Mouse (Mus musculus): ENCODE results near the gene Zfp629. TPM values are rescaled to one million over a fixed set of nuclear protein-coding genes. Genes with fewer than 3 reads are reported as not detected.

Zfp629 gene
- total and polyA plus RNA-seq, 3 experiments: 9.0 to 23.2 (median 11.3) TPM

DNA sequence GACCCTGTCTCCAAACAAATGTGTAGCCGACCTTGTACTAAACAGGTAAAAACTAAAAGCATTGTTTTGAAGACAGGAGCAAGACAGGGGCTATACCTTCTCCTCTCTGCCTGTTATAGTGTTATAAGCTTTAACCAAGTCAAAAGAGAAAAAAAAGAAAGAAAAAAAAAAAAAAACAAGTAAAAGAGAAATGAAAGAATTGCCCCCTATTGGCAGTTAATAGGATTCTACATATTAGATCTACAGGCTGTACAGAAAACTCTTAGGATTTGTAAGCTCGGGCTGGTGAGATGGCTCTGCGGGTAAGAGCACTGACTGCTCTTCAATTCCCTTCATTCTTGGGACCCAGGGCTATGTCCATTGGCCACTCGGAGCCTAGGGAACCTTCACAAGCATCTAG lies 26.7 kb upstream of the Zfp629 start:
- no peak for ATAC-seq (ENCODE audit: extremely low read depth, insufficient number of reproducible peaks, low FRiP score, poor library complexity, severe bottlenecking)
- H3K36me3 ChIP-seq (replicated peaks): no peaks in the 10 kb centered on the region
- H3K4me1 ChIP-seq (ENCODE audit: insufficient read depth, low read depth, low read length): peaks cover 21% of the 10 kb centered on the region
- H3K9me3 ChIP-seq (replicated peaks): no peaks in the 10 kb centered on the region
- H3K4me3 ChIP-seq (ENCODE audit: low read depth, low read length): no peak overlapping the region
- H3K27me3 ChIP-seq (ENCODE audit: insufficient read depth, low read length): no peaks in the 10 kb centered on the region
- no peak for DNase-seq (ENCODE audit: low spot score)
- TF ChIP-seq POLR2AphosphoS5 (IDR thresholded peaks at IDR 0.05; ENCODE audit: insufficient replicate concordance, low read depth, low read length): no peak
- TF ChIP-seq TAL1 (conservative IDR thresholded peaks at IDR 0.05; ENCODE audit: low read depth, low read length): no peak
- no peak for TF ChIP-seq CTCF (IDR thresholded peaks at IDR 0.05; ENCODE audit: low read depth, low read length)
- no peak for TF ChIP-seq GATA2 (IDR thresholded peaks at IDR 0.05; ENCODE audit: borderline replicate concordance, low read depth, low read length)
- TF ChIP-seq GATA1 (IDR thresholded peaks at IDR 0.05; ENCODE audit: borderline replicate concordance, low read length): no peak

- Histone ChIP-seq H3K36me3 (replicated peaks) (no peaks in the 10 kb centered on the region), H3K4me3 (ENCODE audit: low read depth, low read length) (no peak overlapping the region; the same call in 1 of the 2 replicates), H3K9me3 (replicated peaks) (no peaks in the 10 kb centered on the region), H3K4me1 (ENCODE audit: insufficient read depth, low read depth, low read length) (peaks cover 21% of the 10 kb centered on the region), H3K27me3 (ENCODE audit: insufficient read depth, low read length) (peaks cover 3% of the 10 kb centered on the region; the same call in 1 of the 2 replicates)
- ATAC-seq (ENCODE audit: extremely low read depth, insufficient number of reproducible peaks, low FRiP score, poor library complexity, severe bottlenecking): no peak
- no peak for DNase-seq (ENCODE audit: low spot score)
- TF ChIP-seq CTCF (IDR thresholded peaks at IDR 0.05; ENCODE audit: low read depth, low read length): no peak
- no peak for TF ChIP-seq GATA1 (IDR thresholded peaks at IDR 0.05; ENCODE audit: borderline replicate concordance, low read length)
- TF ChIP-seq TAL1 (conservative IDR thresholded peaks at IDR 0.05; ENCODE audit: low read depth, low read length): no peak
- TF ChIP-seq POLR2AphosphoS5 (IDR thresholded peaks at IDR 0.05; ENCODE audit: insufficient replicate concordance, low read depth, low read length): no peak
- TF ChIP-seq GATA2 (IDR thresholded peaks at IDR 0.05; ENCODE audit: borderline replicate concordance, low read depth, low read length): no peak
Measured at GRCm38 (mm10) chr7:127641260-127641659, 25.7 kb upstream of the Zfp629 start.

DNA sequence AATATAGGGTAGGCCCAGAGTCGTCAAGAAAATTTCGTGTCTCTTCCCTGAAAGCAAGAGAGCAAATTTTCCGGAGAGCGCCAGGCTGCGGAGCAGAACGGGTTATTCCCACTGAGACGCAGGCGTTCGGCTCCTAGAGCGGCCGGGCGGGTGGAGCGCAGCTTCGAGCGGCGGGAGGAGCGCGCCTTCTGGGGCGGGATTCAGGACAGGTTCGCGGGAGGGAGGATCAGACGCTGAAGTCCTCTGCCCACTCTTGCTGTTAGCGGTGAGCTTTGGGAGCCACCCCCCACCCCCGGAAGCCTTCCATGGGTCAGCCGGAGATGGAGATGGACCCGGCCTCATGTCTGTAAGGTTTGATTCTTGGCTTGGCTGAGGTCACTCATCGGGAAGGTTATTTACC lies 21.4 kb upstream of the Zfp629 start:
- no peak for TF ChIP-seq GATA2 (IDR thresholded peaks at IDR 0.05; ENCODE audit: borderline replicate concordance, low read depth, low read length)
- TF ChIP-seq GATA1 (IDR thresholded peaks at IDR 0.05; ENCODE audit: borderline replicate concordance, low read length): no peak
- TF ChIP-seq POLR2AphosphoS5 (IDR thresholded peaks at IDR 0.05; ENCODE audit: insufficient replicate concordance, low read depth, low read length): no peak
- no peak for TF ChIP-seq TAL1 (conservative IDR thresholded peaks at IDR 0.05; ENCODE audit: low read depth, low read length)
- no peak for TF ChIP-seq CTCF (IDR thresholded peaks at IDR 0.05; ENCODE audit: low read depth, low read length)
- H3K9me3 ChIP-seq (replicated peaks): no peaks in the 10 kb centered on the region
- H3K27me3 ChIP-seq (ENCODE audit: insufficient read depth, low read length): peaks cover 3% of the 10 kb centered on the region; the same call in 1 of the 2 replicates
- H3K4me3 ChIP-seq (ENCODE audit: low read depth, low read length): no peak overlapping the region
- H3K4me1 ChIP-seq (ENCODE audit: insufficient read depth, low read depth, low read length): peaks cover 11% of the 10 kb centered on the region
- DNase-seq (ENCODE audit: low spot score) (no peak), ATAC-seq (ENCODE audit: extremely low read depth, insufficient number of reproducible peaks, low FRiP score, poor library complexity, severe bottlenecking) (no peak)
- H3K36me3 ChIP-seq (replicated peaks): no peaks in the 10 kb centered on the region

DNA sequence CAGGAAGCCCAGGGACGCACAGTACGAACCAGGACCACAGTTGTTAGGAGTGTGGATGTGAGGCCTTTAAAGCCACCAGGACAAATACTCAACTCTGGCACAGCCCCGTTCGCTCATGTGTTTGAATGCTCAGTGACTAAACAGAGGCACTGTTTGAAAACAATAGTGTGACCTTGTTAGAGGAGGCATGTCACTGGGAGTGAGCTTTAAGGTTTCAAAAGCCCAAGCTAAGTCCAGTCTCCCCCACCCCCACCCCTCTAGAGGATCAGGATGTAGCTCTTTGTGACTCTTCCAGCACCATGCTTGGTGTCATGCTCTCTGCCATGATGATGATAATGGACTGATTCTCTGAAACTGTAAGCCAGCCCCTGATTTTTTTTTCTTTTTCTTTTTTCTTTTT lies 15.8 kb upstream of the Zfp629 start:
- H3K9me3 ChIP-seq (replicated peaks): no peaks in the 10 kb centered on the region
- no peak for DNase-seq (ENCODE audit: low spot score)
- ATAC-seq (ENCODE audit: extremely low read depth, insufficient number of reproducible peaks, low FRiP score, poor library complexity, severe bottlenecking): no peak
- H3K27me3 ChIP-seq (ENCODE audit: insufficient read depth, low read length): no peaks in the 10 kb centered on the region
- TF ChIP-seq POLR2AphosphoS5 (IDR thresholded peaks at IDR 0.05; ENCODE audit: insufficient replicate concordance, low read depth, low read length) (no peak), GATA1 (IDR thresholded peaks at IDR 0.05; ENCODE audit: borderline replicate concordance, low read length) (no peak), CTCF (IDR thresholded peaks at IDR 0.05; ENCODE audit: low read depth, low read length) (no peak), TAL1 (conservative IDR thresholded peaks at IDR 0.05; ENCODE audit: low read depth, low read length) (no peak), GATA2 (IDR thresholded peaks at IDR 0.05; ENCODE audit: borderline replicate concordance, low read depth, low read length) (no peak)
- H3K36me3 ChIP-seq (replicated peaks): no peaks in the 10 kb centered on the region
- H3K4me1 ChIP-seq (ENCODE audit: insufficient read depth, low read depth, low read length): peaks cover 8% of the 10 kb centered on the region
- no peak overlapping the region for H3K4me3 ChIP-seq (ENCODE audit: low read depth, low read length)

- Histone ChIP-seq H3K27me3 (ENCODE audit: insufficient read depth, low read length) (no peaks in the 10 kb centered on the region), H3K4me3 (ENCODE audit: low read depth, low read length) (no peak overlapping the region), H3K36me3 (replicated peaks) (no peaks in the 10 kb centered on the region), H3K4me1 (ENCODE audit: insufficient read depth, low read depth, low read length) (peaks cover 14% of the 10 kb centered on the region), H3K9me3 (replicated peaks) (no peaks in the 10 kb centered on the region)
- DNase-seq (ENCODE audit: low spot score) (no peak), ATAC-seq (ENCODE audit: extremely low read depth, insufficient number of reproducible peaks, low FRiP score, poor library complexity, severe bottlenecking) (no peak)
- TF ChIP-seq CTCF (IDR thresholded peaks at IDR 0.05; ENCODE audit: low read depth, low read length): no peak
- no peak for TF ChIP-seq POLR2AphosphoS5 (IDR thresholded peaks at IDR 0.05; ENCODE audit: insufficient replicate concordance, low read depth, low read length)
- TF ChIP-seq TAL1 (conservative IDR thresholded peaks at IDR 0.05; ENCODE audit: low read depth, low read length): no peak
- TF ChIP-seq GATA2 (IDR thresholded peaks at IDR 0.05; ENCODE audit: borderline replicate concordance, low read depth, low read length): no peak
- TF ChIP-seq GATA1 (IDR thresholded peaks at IDR 0.05; ENCODE audit: borderline replicate concordance, low read length): no peak
Measured at GRCm38 (mm10) chr7:127628646-127629045, 13.0 kb upstream of the Zfp629 start.

- no peaks in the 10 kb centered on the region for H3K27me3 ChIP-seq (ENCODE audit: insufficient read depth, low read length)
- no peaks in the 10 kb centered on the region for H3K9me3 ChIP-seq (replicated peaks)
- TF ChIP-seq GATA2 (IDR thresholded peaks at IDR 0.05; ENCODE audit: borderline replicate concordance, low read depth, low read length): no peak
- no peak for TF ChIP-seq GATA1 (IDR thresholded peaks at IDR 0.05; ENCODE audit: borderline replicate concordance, low read length)
- TF ChIP-seq TAL1 (conservative IDR thresholded peaks at IDR 0.05; ENCODE audit: low read depth, low read length): peak; percentile 87
- TF ChIP-seq POLR2AphosphoS5 (IDR thresholded peaks at IDR 0.05; ENCODE audit: insufficient replicate concordance, low read depth, low read length): no peak
- TF ChIP-seq CTCF (IDR thresholded peaks at IDR 0.05; ENCODE audit: low read depth, low read length): no peak
- no peaks in the 10 kb centered on the region for H3K36me3 ChIP-seq (replicated peaks)
- peaks cover 14% of the 10 kb centered on the region for H3K4me1 ChIP-seq (ENCODE audit: insufficient read depth, low read depth, low read length)
- DNase-seq (ENCODE audit: low spot score): peak; percentile 69
- ATAC-seq (ENCODE audit: extremely low read depth, insufficient number of reproducible peaks, low FRiP score, poor library complexity, severe bottlenecking): peak; percentile 85
- no peak overlapping the region for H3K4me3 ChIP-seq (ENCODE audit: low read depth, low read length)
Measured at GRCm38 (mm10) chr7:127626471-127626870, 10.9 kb upstream of the Zfp629 start.
